Mouse (Mus musculus): ENCODE measurements at regions not wholly inside any gene's neighbourhood (a gene's known extent, or its start where the extent isn't known, plus 50 kb on each side); places are given as distances from the start of the nearest gene placed in this dataset.
"Not testable (repeated sequence)": the region's sequence is repeated elsewhere in the genome, so short reads cannot be mapped to it uniquely, and the experiment has no call there.

- DNase-seq, result no peak
- intact Hi-C loops (cut with DNase I; ENCODE audit: low total_unique reads), result no loop called here
Observed at GRCm38 (mm10) chr8:114018364-114018763, 115.0 kb upstream of the Nudt7 start.

GRCm38 (mm10) chr8:114030141-114030540 lies 103.2 kb upstream of the Nudt7 start:
- DNase-seq; intact Hi-C loops (cut with DNase I; ENCODE audit: low total_unique reads): not testable (repeated sequence)

- DNase-seq, result no peak
- intact Hi-C loops (cut with DNase I; ENCODE audit: low total_unique reads), result no loop called here
Observed at GRCm38 (mm10) chr8:114052426-114052825, 80.9 kb upstream of the Nudt7 start.

- no peak for DNase-seq
- intact Hi-C loops (cut with DNase I; ENCODE audit: low total_unique reads), result loop anchor here (10.0 kb wide), 1 partner anchor 399 kb away; no protein-coding TSS in a partner anchor
Observed at GRCm38 (mm10) chr8:114063566-114063965, 69.8 kb upstream of the Nudt7 start.

GRCm38 (mm10) chr8:114072330-114072729 lies 61.0 kb upstream of the Nudt7 start:
- DNase-seq, result no peak
- intact Hi-C loops (cut with DNase I; ENCODE audit: low total_unique reads), result no loop called here

- DNase-seq, result no peak
Observed at GRCm38 (mm10) chr8:114074122-114074521, 59.2 kb upstream of the Nudt7 start.

GRCm38 (mm10) chr8:114076701-114077100 lies 56.7 kb upstream of the Nudt7 start:
- intact Hi-C loops (cut with DNase I; ENCODE audit: low total_unique reads), result loop anchor here (2.0 kb wide), 1 partner anchor 296 kb away; no protein-coding TSS in a partner anchor
- DNase-seq, result no peak

More at GRCm38 (mm10) chr8:114074122-114074521, 59.2 kb upstream of the Nudt7 start:
- intact Hi-C loops (cut with DNase I; ENCODE audit: low total_unique reads), result no loop called here

- intact Hi-C loops (cut with DNase I; ENCODE audit: low total_unique reads), result loop anchor here (10.0 kb wide), 1 partner anchor 354 kb away; the partner anchor contains the start of gene Wwox
- peak; percentile 24 for DNase-seq
Observed at GRCm38 (mm10) chr8:114081049-114081756, 52.2 kb upstream of the Nudt7 start.

GRCm38 (mm10) chr8:114081757-114082059 lies 51.6 kb upstream of the Nudt7 start:
- intact Hi-C loops (cut with DNase I; ENCODE audit: low total_unique reads), result loop anchor here (10.0 kb wide), 1 partner anchor 353 kb away; the partner anchor contains the start of gene Wwox
- no peak for DNase-seq
